Mouse (Mus musculus) bone marrow macrophage, adult 2 months (primary cell): ENCODE results near the gene Zic5.

Experiments
- CTCF ChIP-seq: IDR thresholded peaks from 2 replicates; pipeline ENCODE4 v1.5.1; 2012; ENCODE audit warnings: low read depth, mild to moderate bottlenecking, low read length, moderate library complexity
- POLR2A ChIP-seq: IDR thresholded peaks from 2 replicates; pipeline ENCODE4 v1.6.1; 2012; ENCODE audit warnings: mild to moderate bottlenecking, low read depth, low read length, borderline replicate concordance

DNA sequence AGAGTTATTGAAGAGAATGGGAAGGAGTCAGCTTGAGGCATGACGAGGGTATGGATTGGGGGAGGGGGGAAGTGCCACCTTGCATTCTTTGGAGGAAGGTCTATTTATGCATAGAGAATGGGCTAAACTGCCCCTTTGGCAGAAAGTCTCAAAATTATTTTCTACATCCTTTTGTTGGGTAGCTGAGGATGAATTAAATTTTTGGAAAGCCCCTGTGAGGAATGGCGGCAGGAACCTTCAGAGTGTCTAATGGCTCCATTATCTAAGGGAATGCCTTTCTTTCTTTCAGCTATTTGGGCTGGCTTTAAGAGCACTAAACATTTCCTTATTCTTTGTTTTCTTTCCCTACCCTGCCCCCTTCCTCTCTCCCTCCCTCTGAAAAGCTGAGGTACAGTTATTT lies 14.9 kb upstream of the Zic5 start:
- TF ChIP-seq POLR2A (no peak), CTCF (no peak)
